In genomic region chr7:78912253-78912973, GRCm38 (mm10) we compare ENCODE assay signal across 8 mouse cellular contexts. TPM values are rescaled to one million over a fixed set of nuclear protein-coding genes. Genes with fewer than 3 reads are reported as not detected.
DNase-seq lines count a peak whose midpoint lies in the region; ATAC-seq and TF ChIP-seq lines count a peak whose summit lies in the region.

No protein-coding gene starts in this region.

- ATAC-seq in forebrain, embryonic 12.5 days (ENCODE audit: low FRiP score): 0 out of 2 replicates have a peak, but pooled peaks have one; percentile 11
- no peak for ATAC-seq in intestine, embryonic 15.5 days

- no peaks in the 10 kb centered on the region for H3K27me3 ChIP-seq in forebrain, embryonic 12.5 days
- no peaks in the 10 kb centered on the region for H3K27me3 ChIP-seq in intestine, embryonic 15.5 days (replicated peaks)
- H3K27me3 ChIP-seq in small intestine, adult 2 months (ENCODE audit: control insufficient read depth, insufficient read depth, low read length): no peaks in the 10 kb centered on the region

- peaks cover 16% of the 10 kb centered on the region for H3K4me1 ChIP-seq in forebrain, embryonic 12.5 days
- peaks cover 13% of the 10 kb centered on the region; the same call in 1 of the 2 replicates for H3K4me1 ChIP-seq in intestine, embryonic 15.5 days (replicated peaks)
- H3K4me1 ChIP-seq in small intestine, adult 2 months (ENCODE audit: control insufficient read depth, insufficient read depth, insufficient read length, low read length): peaks cover 9% of the 10 kb centered on the region

- TF ChIP-seq POLR2A in small intestine, adult 2 months (IDR thresholded peaks at IDR 0.05; ENCODE audit: low read depth, low read length): no peak

- no peaks in the 10 kb centered on the region for H3K9me3 ChIP-seq in forebrain, embryonic 12.5 days
- no peaks in the 10 kb centered on the region for H3K9me3 ChIP-seq in intestine, embryonic 15.5 days

- WGBS in forebrain, embryonic 12.5 days: 13% methylated on average over 20 of the region's 20 CpGs
- 15% methylated on average over 20 of the region's 20 CpGs for WGBS in intestine, embryonic 15.5 days
- WGBS in small intestine, adult 2 months: 14% methylated on average over 20 of the region's 20 CpGs

- peak; percentile 91 for DNase-seq in heart, adult 11 months
- no peak for DNase-seq in heart, postnatal 25 days (ENCODE audit: low spot score)
- DNase-seq in lung, postnatal 36 days: peak; percentile 41
- no peak for DNase-seq in right cerebral cortex, postnatal 14 days
- no peak for DNase-seq in cerebellum, adult 8-10 months

- H3K4me3 ChIP-seq in forebrain, embryonic 12.5 days (replicated peaks): 0 out of 2 replicates have a peak overlapping the region, but pooled peaks have one; percentile 3
- peak overlapping the region; percentile 9; the same call in 1 of the 2 replicates for H3K4me3 ChIP-seq in intestine, embryonic 15.5 days (replicated peaks)
- peak overlapping the region; percentile 31 for H3K4me3 ChIP-seq in small intestine, adult 2 months (ENCODE audit: low read depth, low read length)

- peak overlapping the region; percentile 42 for H3K4me2 ChIP-seq in forebrain, embryonic 12.5 days
- H3K4me2 ChIP-seq in intestine, embryonic 15.5 days (replicated peaks): peak overlapping the region; percentile 54

- H3K27ac ChIP-seq in forebrain, embryonic 12.5 days: no peak overlapping the region
- no peak overlapping the region for H3K27ac ChIP-seq in intestine, embryonic 15.5 days
- peak overlapping the region; percentile 3 for H3K27ac ChIP-seq in small intestine, adult 2 months (ENCODE audit: insufficient read depth, low read depth, low read length)

- intact Hi-C loops in heart, postnatal 25 days (cut with DNase I): no loop called here

- no peak for TF ChIP-seq CTCF in small intestine, adult 2 months (IDR thresholded peaks at IDR 0.05; ENCODE audit: extremely low read depth, insufficient read length, insufficient replicate concordance, low read depth, low read length)

- H3K9ac ChIP-seq in forebrain, embryonic 12.5 days: no peak overlapping the region
- H3K9ac ChIP-seq in intestine, embryonic 15.5 days: no peak overlapping the region

- peaks cover 6% of the 10 kb centered on the region; the same call in 1 of the 2 replicates for H3K36me3 ChIP-seq in forebrain, embryonic 12.5 days (replicated peaks)
- H3K36me3 ChIP-seq in intestine, embryonic 15.5 days: no peaks in the 10 kb centered on the region
- H3K36me3 ChIP-seq in small intestine, adult 2 months (ENCODE audit: control insufficient read depth, insufficient read depth, low read length): peaks cover 1% of the 10 kb centered on the region; the same call in 1 of the 2 replicates

RNA-seq across cellular contexts. Expression of gene Isg20, which starts 0.8 kb away (rescaled TPM):
- 10 to 100 TPM; 11.8 to 16.4 TPM for total RNA-seq in heart, postnatal 25 days (2021)
- polyA plus RNA-seq in forebrain, embryonic 12.5 days (2016; fragmentation: Nextera tagmentation; extraction: Ambion mirVana): 0.29 TPM in 1 of 2 replicates, not detected in the other
- polyA plus RNA-seq in intestine, embryonic 15.5 days (2015; fragmentation: Nextera tagmentation; extraction: Ambion mirVana): 4.5 and 5.8 TPM in 2 replicates
- polyA plus RNA-seq in small intestine, adult 2 months (2012; rRNA removed): 22.3 and 23.8 TPM in 2 replicates

RNA-seq across cellular contexts. Expression of gene Aen, which starts 16.8 kb away (rescaled TPM):
- 10 to 100 TPM; 33.3 to 35.5 TPM for total RNA-seq in heart, postnatal 25 days (2021)
- 55.2 and 57.4 TPM in 2 replicates for polyA plus RNA-seq in forebrain, embryonic 12.5 days (2016; fragmentation: Nextera tagmentation; extraction: Ambion mirVana)
- polyA plus RNA-seq in intestine, embryonic 15.5 days (2015; fragmentation: Nextera tagmentation; extraction: Ambion mirVana): 35.6 and 40.6 TPM in 2 replicates
- 7.7 and 8.7 TPM in 2 replicates for polyA plus RNA-seq in small intestine, adult 2 months (2012; rRNA removed)

Comparison
In these comparisons a context has a peak if more than half of its experiments do, and no peak if none do; other contexts are left out.
1. DNase-seq: peak in heart, adult 11 months (single experiment) and lung, postnatal 36 days (single experiment); none in heart, postnatal 25 days (single experiment), right cerebral cortex, postnatal 14 days (single experiment) and cerebellum, adult 8-10 months (single experiment).
2. Peak in every context shown above with its lines, with median percentiles within 50 percentile points of each other: H3K4me3 ChIP-seq.